Mouse (Mus musculus): ENCODE measurements around the gene Smad5. TPM values are rescaled to one million over a fixed set of nuclear protein-coding genes. Genes with fewer than 3 reads are reported as not detected.

Smad5 gene
- total and polyA plus RNA-seq, 2 experiments from 2014 or later: 17.1 to 54.6 TPM

- Histone ChIP-seq H3K4me2 (ENCODE audit: low read depth) (no peak overlapping the region), H3K9me3 (ENCODE audit: low read length) (no peaks in the 10 kb centered on the region), H3K9ac (no peak overlapping the region), H3K4me1 (ENCODE audit: insufficient read depth) (no peaks in the 10 kb centered on the region), H3K27me3 (ENCODE audit: insufficient read depth, low read length) (no peaks in the 10 kb centered on the region), H3K27ac (ENCODE audit: low read depth, low read length) (no peak overlapping the region), H3K4me3 (ENCODE audit: low read depth, low read length) (no peak overlapping the region), H3K36me3 (ENCODE audit: insufficient read depth) (peaks cover 40% of the 10 kb centered on the region)
- no peak for TF ChIP-seq CTCF (IDR thresholded peaks at IDR 0.05; ENCODE audit: low read depth)
- ATAC-seq (no peak), DNase-seq (no peak)
- 83% methylated on average over 6 of the region's 6 CpGs for WGBS
Observed at GRCm38 (mm10) chr13:56740496-56740895, 37.7 kb downstream of the Smad5 start.

- Histone ChIP-seq H3K27me3 (ENCODE audit: insufficient read depth, low read length) (no peaks in the 10 kb centered on the region), H3K9ac (no peak overlapping the region), H3K4me3 (ENCODE audit: low read depth, low read length) (no peak overlapping the region), H3K27ac (ENCODE audit: low read depth, low read length) (no peak overlapping the region), H3K9me3 (ENCODE audit: low read length) (no peaks in the 10 kb centered on the region), H3K4me1 (ENCODE audit: insufficient read depth) (no peaks in the 10 kb centered on the region), H3K4me2 (ENCODE audit: low read depth) (no peak overlapping the region), H3K36me3 (ENCODE audit: insufficient read depth) (peaks cover 35% of the 10 kb centered on the region)
- ATAC-seq (no peak), DNase-seq (no peak)
- 79% methylated on average over 7 of the region's 7 CpGs for whole genome bisulfite sequencing
- no peak for TF ChIP-seq CTCF (IDR thresholded peaks at IDR 0.05; ENCODE audit: low read depth)
Observed at GRCm38 (mm10) chr13:56741691-56742090, 38.9 kb downstream of the Smad5 start.

GRCm38 (mm10) chr13:56742325-56742901 lies 39.6 kb downstream of the Smad5 start:
- Histone ChIP-seq H3K9me3 (ENCODE audit: low read length) (no peaks in the 10 kb centered on the region), H3K9ac (no peak overlapping the region), H3K4me1 (ENCODE audit: insufficient read depth) (no peaks in the 10 kb centered on the region), H3K4me2 (ENCODE audit: low read depth) (no peak overlapping the region), H3K27me3 (ENCODE audit: insufficient read depth, low read length) (no peaks in the 10 kb centered on the region), H3K4me3 (ENCODE audit: low read depth, low read length) (no peak overlapping the region), H3K27ac (ENCODE audit: low read depth, low read length) (no peak overlapping the region), H3K36me3 (ENCODE audit: insufficient read depth) (peaks cover 29% of the 10 kb centered on the region)
- 23% methylated on average over 6 of the region's 6 CpGs for WGBS
- no peak for ATAC-seq
- TF ChIP-seq CTCF (IDR thresholded peaks at IDR 0.05; ENCODE audit: low read depth): no peak
- DNase-seq: no peak

- H3K9ac ChIP-seq: no peak overlapping the region
- no peak overlapping the region for H3K27ac ChIP-seq (ENCODE audit: low read depth, low read length)
- no peaks in the 10 kb centered on the region for H3K4me1 ChIP-seq (ENCODE audit: insufficient read depth)
- H3K4me2 ChIP-seq (ENCODE audit: low read depth): no peak overlapping the region
- no peaks in the 10 kb centered on the region; the same call in 1 of the 2 replicates for H3K27me3 ChIP-seq (ENCODE audit: insufficient read depth, low read length)
- no peak for TF ChIP-seq CTCF (IDR thresholded peaks at IDR 0.05; ENCODE audit: low read depth)
- no peaks in the 10 kb centered on the region for H3K36me3 ChIP-seq (ENCODE audit: insufficient read depth)
- ATAC-seq: no peak
- H3K4me3 ChIP-seq (ENCODE audit: low read depth, low read length): no peak overlapping the region
- WGBS: 85% methylated on average over 10 of the region's 10 CpGs
- DNase-seq: no peak
- no peaks in the 10 kb centered on the region for H3K9me3 ChIP-seq (ENCODE audit: low read length)
Observed at GRCm38 (mm10) chr13:56746739-56747532, 44.1 kb downstream of the Smad5 start.

GRCm38 (mm10) chr13:56747554-56747953 lies 44.7 kb downstream of the Smad5 start:
- ATAC-seq: no peak
- 75% methylated on average over 8 of the region's 8 CpGs for WGBS
- no peak overlapping the region for H3K9ac ChIP-seq

GRCm38 (mm10) chr13:56749377-56749776 lies 46.6 kb downstream of the Smad5 start:
- Histone ChIP-seq H3K27me3 (ENCODE audit: insufficient read depth, low read length) (peaks cover 7% of the 10 kb centered on the region; the same call in 1 of the 2 replicates), H3K9ac (no peak overlapping the region), H3K4me3 (ENCODE audit: low read depth, low read length) (no peak overlapping the region), H3K9me3 (ENCODE audit: low read length) (no peaks in the 10 kb centered on the region), H3K4me1 (ENCODE audit: insufficient read depth) (no peaks in the 10 kb centered on the region), H3K4me2 (ENCODE audit: low read depth) (no peak overlapping the region), H3K27ac (ENCODE audit: low read depth, low read length) (no peak overlapping the region), H3K36me3 (ENCODE audit: insufficient read depth) (no peaks in the 10 kb centered on the region)
- no peak for ATAC-seq
- 87% methylated on average over 7 of the region's 7 CpGs for WGBS
- TF ChIP-seq CTCF (IDR thresholded peaks at IDR 0.05; ENCODE audit: low read depth): no peak
- DNase-seq: no peak

More at GRCm38 (mm10) chr13:56747554-56747953, 44.7 kb downstream of the Smad5 start:
- Histone ChIP-seq H3K4me1 (ENCODE audit: insufficient read depth) (no peaks in the 10 kb centered on the region), H3K27me3 (ENCODE audit: insufficient read depth, low read length) (no peaks in the 10 kb centered on the region; the same call in 1 of the 2 replicates), H3K36me3 (ENCODE audit: insufficient read depth) (no peaks in the 10 kb centered on the region), H3K9me3 (ENCODE audit: low read length) (no peaks in the 10 kb centered on the region), H3K4me3 (ENCODE audit: low read depth, low read length) (no peak overlapping the region), H3K27ac (ENCODE audit: low read depth, low read length) (no peak overlapping the region), H3K4me2 (ENCODE audit: low read depth) (no peak overlapping the region)
- no peak for DNase-seq
- TF ChIP-seq CTCF (IDR thresholded peaks at IDR 0.05; ENCODE audit: low read depth): no peak

- no peak for TF ChIP-seq CTCF (IDR thresholded peaks at IDR 0.05; ENCODE audit: low read depth)
- Histone ChIP-seq H3K4me3 (ENCODE audit: low read depth, low read length) (no peak overlapping the region), H3K4me1 (ENCODE audit: insufficient read depth) (no peaks in the 10 kb centered on the region), H3K36me3 (ENCODE audit: insufficient read depth) (no peaks in the 10 kb centered on the region), H3K9ac (no peak overlapping the region), H3K9me3 (ENCODE audit: low read length) (no peaks in the 10 kb centered on the region), H3K27ac (ENCODE audit: low read depth, low read length) (no peak overlapping the region), H3K27me3 (ENCODE audit: insufficient read depth, low read length) (peaks cover 10% of the 10 kb centered on the region), H3K4me2 (ENCODE audit: low read depth) (peak overlapping the region; percentile 97)
- DNase-seq (no peak), ATAC-seq (no peak)
- 18% methylated on average over 5 of the region's 5 CpGs for WGBS
Observed at GRCm38 (mm10) chr13:56751774-56752173, 49.0 kb downstream of the Smad5 start.
